Mouse (Mus musculus): ENCODE results near the gene Dgkg. TPM values are rescaled to one million over a fixed set of nuclear protein-coding genes. Genes with fewer than 3 reads are reported as not detected.

Gene Dgkg
- total RNA-seq, 4 experiments from 2014 or later, result 53.2 to 63.0 (median 55.1) TPM

GRCm38 (mm10) chr16:22501855-22502254 lies 155.2 kb downstream of the Dgkg start:
- DNase-seq (ENCODE audit: low spot score in 2 of 2), result no peak

- no peak for DNase-seq (ENCODE audit: low spot score in 2 of 2)
These were observed 156.5 kb downstream of the Dgkg start for GRCm38 (mm10) chr16:22500561-22500960.

GRCm38 (mm10) chr16:22499951-22500350 lies 157.1 kb downstream of the Dgkg start:
- no peak for DNase-seq (ENCODE audit: low spot score in 2 of 2)

GRCm38 (mm10) chr16:22499447-22499846 lies 157.6 kb downstream of the Dgkg start:
- DNase-seq (ENCODE audit: low spot score in 2 of 2), result no peak

- no peak for DNase-seq (ENCODE audit: low spot score in 2 of 2)
These were observed 159.0 kb downstream of the Dgkg start for GRCm38 (mm10) chr16:22497976-22498375.

- DNase-seq (ENCODE audit: low spot score in 2 of 2), result no peak
These were observed 161.8 kb downstream of the Dgkg start for GRCm38 (mm10) chr16:22495259-22495658.

GRCm38 (mm10) chr16:22494815-22495214 lies 162.2 kb downstream of the Dgkg start:
- DNase-seq (ENCODE audit: low spot score in 2 of 2), result no peak

- DNase-seq (ENCODE audit: low spot score in 2 of 2), result no peak
These were observed 163.6 kb downstream of the Dgkg start for GRCm38 (mm10) chr16:22493396-22493795.

- DNase-seq (ENCODE audit: low spot score in 2 of 2), result peak in 1 of 2 experiments; percentile 60
These were observed 165.4 kb downstream of the Dgkg start for GRCm38 (mm10) chr16:22491446-22492166.

- peak in 1 of 2 experiments; percentile 54 for DNase-seq (ENCODE audit: low spot score in 2 of 2)
These were observed 173.1 kb downstream of the Dgkg start for GRCm38 (mm10) chr16:22483900-22484299.

- no peak for DNase-seq (ENCODE audit: low spot score in 2 of 2)
These were observed 177.7 kb downstream of the Dgkg start for GRCm38 (mm10) chr16:22479322-22479721.

- no peak for DNase-seq (ENCODE audit: low spot score in 2 of 2)
These were observed 185.3 kb downstream of the Dgkg start for GRCm38 (mm10) chr16:22471728-22472127.

- DNase-seq (ENCODE audit: low spot score in 2 of 2), result no peak
These were observed 187.6 kb downstream of the Dgkg start for GRCm38 (mm10) chr16:22469385-22469784.

GRCm38 (mm10) chr16:22467111-22467510 lies 189.9 kb downstream of the Dgkg start:
- no peak for DNase-seq (ENCODE audit: low spot score in 2 of 2)

- DNase-seq (ENCODE audit: low spot score in 2 of 2), result no peak
These were observed 190.6 kb downstream of the Dgkg start for GRCm38 (mm10) chr16:22466381-22466780.

GRCm38 (mm10) chr16:22462220-22462619 lies 194.8 kb downstream of the Dgkg start:
- DNase-seq (ENCODE audit: low spot score in 2 of 2), result no peak

GRCm38 (mm10) chr16:22461728-22462127 lies 195.3 kb downstream of the Dgkg start:
- DNase-seq (ENCODE audit: low spot score in 2 of 2), result no peak

GRCm38 (mm10) chr16:22460960-22461359 lies 196.1 kb downstream of the Dgkg start:
- no peak for DNase-seq (ENCODE audit: low spot score in 2 of 2)

- no peak for DNase-seq (ENCODE audit: low spot score in 2 of 2)
These were observed 204.9 kb downstream of the Dgkg start for GRCm38 (mm10) chr16:22452082-22452481.

- no peak for DNase-seq (ENCODE audit: low spot score in 2 of 2)
These were observed 208.9 kb downstream of the Dgkg start for GRCm38 (mm10) chr16:22448093-22448492.

- DNase-seq (ENCODE audit: low spot score in 2 of 2), result no peak
These were observed 212.2 kb downstream of the Dgkg start for GRCm38 (mm10) chr16:22444786-22445185.

- DNase-seq (ENCODE audit: low spot score in 2 of 2), result no peak
These were observed 214.8 kb downstream of the Dgkg start for GRCm38 (mm10) chr16:22442202-22442601.

GRCm38 (mm10) chr16:22441317-22441716 lies 215.7 kb downstream of the Dgkg start:
- no peak for DNase-seq (ENCODE audit: low spot score in 2 of 2)
